Mouse (Mus musculus) C2C12 (cell line): ENCODE results near the gene Shisa5.

Source experiments
- CTCF ChIP-seq: IDR thresholded peaks from one replicate; pipeline ENCODE4 v1.5.1; 2011; ENCODE audit not compliant: control insufficient read depth, insufficient read depth, insufficient read length
- USF1 ChIP-seq: IDR thresholded peaks from one replicate; pipeline ENCODE4 v1.6.1; 2011; ENCODE audit warnings: low read depth, mild to moderate bottlenecking, control low read depth, moderate library complexity

- TF ChIP-seq CTCF (no peak), USF1 (no peak)
These were observed 35.2 kb upstream of the Shisa5 start for GRCm38 (mm10) chr9:109003201-109003600.
